In genomic region chr9:13826832-13827405, GRCm38 (mm10) we compare ENCODE assay signal across 8 mouse cellular contexts. TPM values are rescaled to one million over a fixed set of nuclear protein-coding genes. Genes with fewer than 3 reads are reported as not detected.
A peak's percentile ranks its signal among the peaks of the same experiment; 100 is the strongest.
DNase-seq lines count a peak whose midpoint lies in the region; ATAC-seq and TF ChIP-seq lines count a peak whose summit lies in the region.

Gene Cep57 (minus strand): TSS chr9:13827107.

- H3K36me3 ChIP-seq in heart, embryonic 12.5 days = peaks cover 22% of the 10 kb centered on the region
- H3K36me3 ChIP-seq in kidney, postnatal 0 days (ENCODE audit: insufficient read depth, low read length) = peaks cover 15% of the 10 kb centered on the region
- H3K36me3 ChIP-seq in liver, embryonic 11.5 days (ENCODE audit: control insufficient read depth, insufficient read depth, low read length) = peaks cover 15% of the 10 kb centered on the region; the same call in 1 of the 2 replicates
- peaks cover 13% of the 10 kb centered on the region for H3K36me3 ChIP-seq in stomach, embryonic 14.5 days (ENCODE audit: control insufficient read depth, insufficient read depth, low read length)

- H3K4me1 ChIP-seq in heart, embryonic 12.5 days (replicated peaks) = peaks cover 19% of the 10 kb centered on the region
- H3K4me1 ChIP-seq in kidney, postnatal 0 days (replicated peaks; ENCODE audit: insufficient read depth, low read length) = peaks cover 8% of the 10 kb centered on the region
- H3K4me1 ChIP-seq in liver, embryonic 11.5 days (replicated peaks; ENCODE audit: control insufficient read depth, insufficient read depth, low read length) = peaks cover 11% of the 10 kb centered on the region; the same call in 1 of the 2 replicates
- peaks cover 20% of the 10 kb centered on the region for H3K4me1 ChIP-seq in stomach, embryonic 14.5 days (ENCODE audit: control insufficient read depth, insufficient read depth, low read length)

- H3K9me3 ChIP-seq in heart, embryonic 12.5 days (replicated peaks) = no peaks in the 10 kb centered on the region
- H3K9me3 ChIP-seq in kidney, postnatal 0 days (replicated peaks; ENCODE audit: low read length) = no peaks in the 10 kb centered on the region
- no peaks in the 10 kb centered on the region for H3K9me3 ChIP-seq in liver, embryonic 11.5 days (ENCODE audit: control insufficient read depth, low read length)
- no peaks in the 10 kb centered on the region for H3K9me3 ChIP-seq in stomach, embryonic 14.5 days (ENCODE audit: control insufficient read depth, low read depth, low read length)

- H3K4me2 ChIP-seq in heart, embryonic 12.5 days = peak within 1 kb of the TSS; percentile 85
- H3K4me2 ChIP-seq in kidney, postnatal 0 days (ENCODE audit: low read length) = peak within 1 kb of the TSS; percentile 79
- H3K4me2 ChIP-seq in liver, embryonic 11.5 days = peak within 1 kb of the TSS; percentile 69
- peak within 1 kb of the TSS; percentile 74 for H3K4me2 ChIP-seq in stomach, embryonic 14.5 days (replicated peaks; ENCODE audit: low read depth, low read length)

- DNase-seq in CD4-positive helper T cell, adult 2 months (ENCODE audit: low read depth, low spot score) = peak; percentile 99
- DNase-seq in brain, embryonic 18.5 days (ENCODE audit: low read depth, low spot score) = peak; percentile 98
- DNase-seq in kidney, postnatal 0 days (ENCODE audit: low spot score) = peak; percentile 99
- peak; percentile 86 for DNase-seq in liver, embryonic 11.5 days (ENCODE audit: low spot score)
- peak; percentile 99 for DNase-seq in naive thymus-derived CD4-positive, alpha-beta T cell, adult 2 months (ENCODE audit: low read depth)

- H3K27ac ChIP-seq in heart, embryonic 12.5 days (ENCODE audit: poor library complexity, severe bottlenecking) = peak within 1 kb of the TSS; percentile 98
- peak within 1 kb of the TSS; percentile 99 for H3K27ac ChIP-seq in kidney, postnatal 0 days
- H3K27ac ChIP-seq in liver, embryonic 11.5 days (ENCODE audit: low read depth, low read length) = peak within 1 kb of the TSS; percentile 98
- peak within 1 kb of the TSS; percentile 98 for H3K27ac ChIP-seq in stomach, embryonic 14.5 days (ENCODE audit: low read length)

- ATAC-seq in erythroid progenitor cell, adult 5-6 weeks (replicated peaks; ENCODE audit: low FRiP score, poor library complexity, severe bottlenecking) = peak; percentile 82
- ATAC-seq in heart, embryonic 12.5 days (ENCODE audit: insufficient number of reproducible peaks, low FRiP score) = peak; percentile 93
- peak; percentile 89 for ATAC-seq in kidney, postnatal 0 days (replicated peaks; ENCODE audit: low FRiP score, low read depth)
- ATAC-seq in liver, embryonic 11.5 days (replicated peaks; ENCODE audit: low FRiP score) = peak; percentile 87
- ATAC-seq in stomach, embryonic 14.5 days (ENCODE audit: insufficient number of reproducible peaks, insufficient read depth, low FRiP score, low read depth) = peak; percentile 89

- H3K4me3 ChIP-seq in heart, embryonic 12.5 days = peak within 1 kb of the TSS; percentile 86
- peak within 1 kb of the TSS; percentile 80 for H3K4me3 ChIP-seq in kidney, postnatal 0 days (replicated peaks; ENCODE audit: low read depth, low read length)
- peak within 1 kb of the TSS; percentile 89 for H3K4me3 ChIP-seq in liver, embryonic 11.5 days (ENCODE audit: low read depth, low read length)
- peak within 1 kb of the TSS; percentile 87 for H3K4me3 ChIP-seq in stomach, embryonic 14.5 days (ENCODE audit: low read depth, low read length)

- no peak; the same call in 1 of the 2 replicates for TF ChIP-seq CTCF in kidney, postnatal 0 days (IDR thresholded peaks at IDR 0.05; ENCODE audit: low read depth)

- H3K27me3 ChIP-seq in heart, embryonic 12.5 days (replicated peaks) = no peaks in the 10 kb centered on the region
- no peaks in the 10 kb centered on the region for H3K27me3 ChIP-seq in kidney, postnatal 0 days (ENCODE audit: insufficient read depth, low read length)
- no peaks in the 10 kb centered on the region for H3K27me3 ChIP-seq in liver, embryonic 11.5 days (replicated peaks; ENCODE audit: control insufficient read depth, insufficient read depth, low read length)
- H3K27me3 ChIP-seq in stomach, embryonic 14.5 days (ENCODE audit: control insufficient read depth, insufficient read depth, low read length) = no peaks in the 10 kb centered on the region

- WGBS in heart, embryonic 12.5 days = under 1% methylated on average over 44 of the region's 44 CpGs
- under 1% methylated on average over 44 of the region's 44 CpGs for WGBS in kidney, postnatal 0 days
- under 1% methylated on average over 44 of the region's 44 CpGs for WGBS in liver, embryonic 11.5 days
- under 1% methylated on average over 44 of the region's 44 CpGs for WGBS in stomach, embryonic 14.5 days

- peak within 1 kb of the TSS; percentile 94 for H3K9ac ChIP-seq in heart, embryonic 12.5 days
- H3K9ac ChIP-seq in kidney, postnatal 0 days (ENCODE audit: low read depth, low read length) = peak within 1 kb of the TSS; percentile 97
- peak within 1 kb of the TSS; percentile 96 for H3K9ac ChIP-seq in liver, embryonic 11.5 days (ENCODE audit: low read depth, low read length)
- peak within 1 kb of the TSS; percentile 80 for H3K9ac ChIP-seq in stomach, embryonic 14.5 days (replicated peaks; ENCODE audit: low read depth, low read length)

RNA-seq across cellular contexts. Expression of gene Cep57, which starts in this region (rescaled TPM):
- total RNA-seq in erythroid progenitor cell, adult 5-6 weeks (2015; ENCODE audit: low replicate concordance) = 145 and 147 TPM in 2 replicates
- total RNA-seq in erythroid progenitor cell, adult 5-6 weeks (2017; ENCODE audit: low replicate concordance) = 177 and 229 TPM in 2 replicates
- 41.0 and 42.7 TPM in 2 replicates for polyA plus RNA-seq in heart, embryonic 12.5 days (2016; fragmentation: Nextera tagmentation; extraction: Ambion mirVana)
- 49.2 and 50.3 TPM in 2 replicates for polyA plus RNA-seq in kidney, postnatal 0 days (2015; fragmentation: Nextera tagmentation; extraction: Ambion mirVana)
- 55.9 and 62.8 TPM in 2 replicates for polyA plus RNA-seq in liver, embryonic 11.5 days (2014; fragmentation: Nextera tagmentation; extraction: Ambion mirVana)
- polyA plus RNA-seq in stomach, embryonic 14.5 days (2014; fragmentation: Nextera tagmentation; extraction: Ambion mirVana) = 63.5 and 64.7 TPM in 2 replicates

Comparison
In these comparisons a context has a peak if more than half of its experiments do, and no peak if none do; other contexts are left out.
1. Peak in every context shown above with its lines: DNase-seq, ATAC-seq, H3K4me3 ChIP-seq and H3K27ac ChIP-seq.